Mouse (Mus musculus) myocyte (in vitro differentiated cells): ENCODE data around the gene Gm48551.

Experiments used
- E2F4 ChIP-seq: IDR thresholded peaks from one replicate; pipeline ENCODE4 v1.6.1; 2011; ENCODE audit warnings: mild to moderate bottlenecking, control low read depth, moderate library complexity; ENCODE audit not compliant: insufficient read depth
- MYOG ChIP-seq, 3 experiments: IDR thresholded peaks; one replicate each; pipeline ENCODE4 v1.6.1; 2011; ENCODE audit warnings: control low read depth in 2 of 3, low read depth in 2 of 3, mild to moderate bottlenecking in 2 of 3; ENCODE audit not compliant: insufficient read length in 2 of 3, control insufficient read depth in 1 of 3, insufficient read depth in 1 of 3
- POLR2A ChIP-seq: IDR thresholded peaks from one replicate; pipeline ENCODE4 v1.6.1; 2011; ENCODE audit warnings: low read depth, mild to moderate bottlenecking, control low read depth, moderate library complexity; ENCODE audit not compliant: insufficient read length
- TCF12 ChIP-seq: IDR thresholded peaks from one replicate; pipeline ENCODE4 v1.6.1; 2011; ENCODE audit warnings: mild to moderate bottlenecking, control low read depth; ENCODE audit not compliant: poor library complexity, insufficient read depth, severe bottlenecking

DNA sequence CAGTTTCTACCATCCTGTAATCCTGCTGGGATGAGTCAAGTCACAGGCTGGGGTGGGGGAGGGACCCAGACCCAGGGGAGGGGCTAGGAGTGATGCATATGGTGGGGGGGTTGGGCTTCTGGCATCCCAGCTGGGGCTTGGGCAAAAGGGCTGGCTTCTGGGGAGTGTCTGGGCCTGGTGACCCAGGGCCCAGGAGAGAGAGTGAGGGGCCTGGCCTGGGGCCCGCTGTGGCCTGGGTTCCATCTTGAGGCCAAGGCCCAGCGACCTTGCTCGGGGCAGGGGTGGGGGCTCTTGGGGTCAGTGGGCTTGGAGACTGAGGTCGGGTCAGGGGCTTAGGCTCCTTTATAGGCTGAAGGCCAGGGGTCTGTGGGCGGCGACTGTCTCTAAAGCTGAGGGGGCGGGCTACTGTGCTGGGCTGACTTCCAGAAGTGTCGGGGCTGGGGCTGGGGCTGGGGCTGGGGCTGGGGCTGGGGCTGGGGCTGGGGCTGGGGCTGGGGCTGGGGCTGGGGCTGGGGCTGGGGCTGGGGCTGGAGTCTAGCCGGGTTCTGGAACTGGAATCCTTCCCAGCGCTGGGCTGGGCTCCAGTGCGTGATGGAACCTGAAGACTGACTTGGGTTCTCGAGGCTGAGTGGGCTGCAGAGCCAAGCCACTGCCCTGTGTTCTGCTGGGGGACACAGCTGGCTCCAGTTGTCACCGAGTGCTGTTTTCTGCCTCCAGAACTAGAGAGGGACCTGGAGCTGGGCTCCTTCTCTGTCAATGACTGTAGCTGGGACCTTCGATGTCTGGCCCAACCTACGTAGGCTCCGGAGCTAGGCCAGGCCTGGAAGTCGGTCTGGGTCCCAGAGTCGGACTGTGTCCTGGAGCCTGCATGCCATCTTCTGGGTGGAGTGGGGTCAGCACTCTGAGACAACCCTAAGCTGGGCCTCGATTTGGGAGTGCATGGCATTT, 48.6 kb upstream of the Gm48551 start:
- TF ChIP-seq E2F4 (no peak), POLR2A (no peak), TCF12 (no peak), MYOG (IDR thresholded peaks at IDR 0.05; ENCODE audit: control insufficient read depth in 1 of 3, insufficient read depth in 1 of 3, insufficient read length in 2 of 3, low read depth in 2 of 3) (peak in 1 of 3 experiments; percentile 45)
